Mouse (Mus musculus) ZHBTc4 (cell line): ENCODE measurements at regions not wholly inside any gene's neighbourhood (a gene's known extent, or its start where the extent isn't known, plus 50 kb on each side); places are given as distances from the start of the nearest gene placed in this dataset.

Source experiments
- DNase-seq: peaks from one replicate; pipeline ENCODE4 v3.0.0-alpha.2; 2011; ENCODE audit warnings: low read depth, low spot score

- DNase-seq, result no peak
Observed at GRCm38 (mm10) chr8:41831713-41832112, 414.8 kb upstream of the Frg1 start.

- no peak for DNase-seq
Observed at GRCm38 (mm10) chr8:41830407-41830806, 413.5 kb upstream of the Frg1 start.

GRCm38 (mm10) chr8:41824928-41825327 is 408.1 kb upstream of the Frg1 start:
- DNase-seq, result peak; percentile 74

GRCm38 (mm10) chr8:41823041-41823440 is 406.2 kb upstream of the Frg1 start:
- DNase-seq, result no peak

GRCm38 (mm10) chr8:41821676-41822075 is 404.8 kb upstream of the Frg1 start:
- no peak for DNase-seq

GRCm38 (mm10) chr8:41820605-41821395 is 403.9 kb upstream of the Frg1 start:
- no peak for DNase-seq

GRCm38 (mm10) chr8:41818577-41818976 is 401.7 kb upstream of the Frg1 start:
- no peak for DNase-seq

GRCm38 (mm10) chr8:41818079-41818478 is 401.2 kb upstream of the Frg1 start:
- no peak for DNase-seq

GRCm38 (mm10) chr8:41815272-41815671 is 398.4 kb upstream of the Frg1 start:
- DNase-seq, result no peak

- DNase-seq, result no peak
Observed at GRCm38 (mm10) chr8:41795625-41796024, 378.8 kb upstream of the Frg1 start.

- peak; percentile 74 for DNase-seq
Observed at GRCm38 (mm10) chr8:41786952-41787861, 370.3 kb upstream of the Frg1 start.

GRCm38 (mm10) chr8:41785977-41786376 is 369.1 kb upstream of the Frg1 start:
- no peak for DNase-seq

- DNase-seq, result no peak
Observed at GRCm38 (mm10) chr8:41782837-41783236, 366.0 kb upstream of the Frg1 start.

- no peak for DNase-seq
Observed at GRCm38 (mm10) chr8:41779459-41779858, 362.6 kb upstream of the Frg1 start.

GRCm38 (mm10) chr8:41771729-41772128 is 354.9 kb upstream of the Frg1 start:
- DNase-seq, result no peak

- no peak for DNase-seq
Observed at GRCm38 (mm10) chr8:41753481-41753880, 336.6 kb upstream of the Frg1 start.

- DNase-seq, result no peak
Observed at GRCm38 (mm10) chr8:41752641-41753040, 335.8 kb upstream of the Frg1 start.

- no peak for DNase-seq
Observed at GRCm38 (mm10) chr8:41747024-41747423, 330.1 kb upstream of the Frg1 start.

- no peak for DNase-seq
Observed at GRCm38 (mm10) chr8:41742796-41743670, 326.2 kb upstream of the Frg1 start.

- DNase-seq, result no peak
Observed at GRCm38 (mm10) chr8:41717002-41717401, 300.1 kb upstream of the Frg1 start.

GRCm38 (mm10) chr8:41713634-41714330 is 296.9 kb upstream of the Frg1 start:
- no peak for DNase-seq
